Mouse (Mus musculus): Measurements from ENCODE around the gene Lrr1. TPM values are rescaled to one million over a fixed set of nuclear protein-coding genes. Genes with fewer than 3 reads are reported as not detected.

The Lrr1 gene
- total RNA-seq, 1 experiment: 10.4 TPM

DNA sequence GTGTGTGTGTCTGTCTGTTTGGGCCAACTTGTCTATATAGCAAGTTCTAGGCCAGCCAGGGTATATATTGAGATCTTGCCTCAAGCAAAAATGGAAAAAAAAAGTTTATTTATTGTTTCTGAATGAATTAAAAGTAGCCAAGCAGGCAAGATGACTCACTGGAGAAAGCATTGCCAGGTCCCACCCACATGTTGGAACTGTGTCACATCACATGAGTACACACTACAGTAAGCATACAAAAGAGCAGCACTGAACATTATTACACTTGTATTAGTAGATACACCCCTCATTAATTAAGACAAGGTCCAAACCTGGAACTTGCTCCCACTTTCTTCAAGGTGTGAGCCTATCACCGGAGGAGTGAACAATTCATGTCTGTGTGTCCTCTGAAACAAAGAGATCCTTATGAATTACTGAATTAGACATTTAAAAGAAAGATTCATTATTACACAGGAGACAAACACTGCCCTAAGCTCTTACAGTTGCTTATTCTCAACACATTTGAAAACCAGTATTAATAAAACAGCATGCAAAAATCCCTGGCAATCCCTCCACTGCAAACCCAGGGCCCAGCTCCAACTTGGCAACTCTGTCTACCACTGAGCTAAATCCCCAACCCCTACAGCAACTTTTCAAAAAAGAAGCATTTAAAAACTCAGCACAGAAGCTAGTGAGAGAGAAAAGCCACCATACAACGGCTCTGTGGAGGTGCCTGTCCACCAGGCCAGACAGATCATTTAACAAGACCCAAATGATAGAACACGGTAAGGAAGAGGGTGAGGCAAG, 46.6 kb downstream of the Lrr1 start:
- Histone ChIP-seq H3K36me3 (ENCODE audit: control insufficient read depth, insufficient read depth, low read length, poor library complexity, severe bottlenecking) (peaks cover 39% of the 10 kb centered on the region), H3K4me1 (ENCODE audit: control insufficient read depth in 2 of 2, insufficient read depth in 2 of 2, low read length in 2 of 2, poor library complexity in 1 of 2) (peaks cover 0 to 4% of the 10 kb centered on the region in 2 experiments; a peak in 1 of 4 replicates), H3K9ac (ENCODE audit: insufficient read depth, low read depth, low read length, poor library complexity, severe bottlenecking) (no peak overlapping the region), H3K4me3 (ENCODE audit: insufficient read depth in 1 of 2, low read depth in 1 of 2, low read length in 2 of 2, poor library complexity in 1 of 2, severe bottlenecking in 1 of 2) (no peak overlapping the region), H3K9me3 (ENCODE audit: control insufficient read depth, insufficient read depth, low read depth, low read length) (no peaks in the 10 kb centered on the region), H3K27ac (ENCODE audit: insufficient read depth, low read depth, low read length, poor library complexity, severe bottlenecking) (no peak overlapping the region)
- in situ Hi-C loops (cut with MboI; ENCODE audit: low sequenced_read_pairs in 2 of 2, unreplicated experiment in 2 of 2): no loop called here
- TF ChIP-seq ZNF384 (IDR thresholded peaks at IDR 0.05; ENCODE audit: low read depth, low read length): no peak
- TF ChIP-seq HCFC1 (IDR thresholded peaks at IDR 0.05; ENCODE audit: borderline replicate concordance, insufficient read depth, low read length): no peak
- TF ChIP-seq ZC3H11A (IDR thresholded peaks at IDR 0.05; ENCODE audit: borderline replicate concordance, low read depth, low read length): no peak
- no peak for TF ChIP-seq MAFK (IDR thresholded peaks at IDR 0.05; ENCODE audit: insufficient read depth, low read depth, low read length)
- no peak for TF ChIP-seq CHD2 (IDR thresholded peaks at IDR 0.05; ENCODE audit: low read depth, low read length)
- no peak for DNase-seq (ENCODE audit: low read depth, low spot score)

DNA sequence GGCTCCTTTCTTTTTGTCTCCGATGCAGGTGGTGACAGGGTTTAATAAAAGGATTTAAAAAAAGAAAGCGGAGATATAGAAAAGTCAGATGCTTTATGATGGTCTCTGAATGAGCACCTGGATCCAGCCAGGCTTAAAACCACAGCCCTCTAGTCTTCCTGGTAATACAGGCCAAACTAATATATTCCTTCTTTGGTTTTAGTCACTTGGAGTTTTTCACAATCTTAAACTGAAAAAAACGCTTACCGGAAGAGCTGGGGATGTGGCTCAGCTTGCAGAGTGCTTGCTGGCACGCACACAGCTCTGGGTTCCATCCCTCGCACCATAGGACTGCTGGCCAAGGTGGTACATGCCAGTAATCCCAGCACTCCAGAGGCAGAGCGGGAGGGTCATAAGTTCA, 48.0 kb downstream of the Lrr1 start:
- no peak overlapping the region for H3K9ac ChIP-seq (ENCODE audit: insufficient read depth, low read depth, low read length, poor library complexity, severe bottlenecking)
- TF ChIP-seq HCFC1 (IDR thresholded peaks at IDR 0.05; ENCODE audit: borderline replicate concordance, insufficient read depth, low read length) (no peak), ZNF384 (IDR thresholded peaks at IDR 0.05; ENCODE audit: low read depth, low read length) (no peak)
- no peak for DNase-seq (ENCODE audit: low read depth, low spot score)
- H3K27ac ChIP-seq (ENCODE audit: insufficient read depth, low read depth, low read length, poor library complexity, severe bottlenecking): no peak overlapping the region
- in situ Hi-C loops (cut with MboI; ENCODE audit: low sequenced_read_pairs in 2 of 2, unreplicated experiment in 2 of 2): no loop called here
- H3K9me3 ChIP-seq (ENCODE audit: control insufficient read depth, insufficient read depth, low read depth, low read length): no peaks in the 10 kb centered on the region
- 0 out of 4 replicates have a peak, but pooled peaks cover 0 to 2% of the 10 kb centered on the region in 2 experiments for H3K4me1 ChIP-seq (ENCODE audit: control insufficient read depth in 2 of 2, insufficient read depth in 2 of 2, low read length in 2 of 2, poor library complexity in 1 of 2)
- H3K4me3 ChIP-seq (ENCODE audit: insufficient read depth in 1 of 2, low read depth in 1 of 2, low read length in 2 of 2, poor library complexity in 1 of 2, severe bottlenecking in 1 of 2): no peak overlapping the region
- peaks cover 37% of the 10 kb centered on the region for H3K36me3 ChIP-seq (ENCODE audit: control insufficient read depth, insufficient read depth, low read length, poor library complexity, severe bottlenecking)

DNA sequence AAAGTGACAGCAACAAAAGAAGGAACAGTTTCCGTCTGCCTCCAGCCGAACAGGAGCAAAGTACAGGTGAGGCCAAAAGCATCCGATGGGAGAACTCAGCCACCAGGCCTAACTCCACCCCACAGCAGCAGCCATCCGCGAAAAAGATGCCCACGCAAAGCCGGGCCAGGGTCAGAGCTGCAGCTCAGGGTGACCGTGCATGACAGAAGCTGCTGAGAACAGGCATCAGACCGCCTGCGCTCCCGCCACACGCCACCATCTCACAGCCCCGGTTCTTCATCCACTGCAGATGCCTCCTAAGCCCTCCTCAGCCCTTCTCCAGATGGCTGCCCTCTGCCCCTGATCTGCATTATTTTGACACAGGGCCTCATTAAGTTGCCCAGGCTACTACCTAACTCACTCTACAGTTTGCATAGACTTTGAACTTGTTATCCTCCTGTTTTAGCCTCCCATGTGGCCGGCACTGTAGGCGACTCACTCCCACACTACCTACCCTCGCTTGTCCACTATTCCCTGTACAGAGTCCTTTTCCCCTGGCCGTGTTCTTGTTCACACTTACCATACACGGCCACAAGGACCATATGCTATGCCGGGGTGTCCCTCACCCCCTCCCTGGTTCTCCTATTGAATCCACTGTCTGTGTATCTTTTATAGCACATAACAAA, 52.1 kb downstream of the Lrr1 start:
- H3K27ac ChIP-seq (ENCODE audit: insufficient read depth, low read depth, low read length, poor library complexity, severe bottlenecking): no peak overlapping the region
- in situ Hi-C loops (cut with MboI; ENCODE audit: low sequenced_read_pairs in 2 of 2, unreplicated experiment in 2 of 2): no loop called here
- H3K4me1 ChIP-seq (ENCODE audit: control insufficient read depth in 2 of 2, insufficient read depth in 2 of 2, low read length in 2 of 2, poor library complexity in 1 of 2): peaks cover 0 to 2% of the 10 kb centered on the region in 2 experiments; a peak in 1 of 4 replicates
- H3K9me3 ChIP-seq (ENCODE audit: control insufficient read depth, insufficient read depth, low read depth, low read length): no peaks in the 10 kb centered on the region
- H3K36me3 ChIP-seq (ENCODE audit: control insufficient read depth, insufficient read depth, low read length, poor library complexity, severe bottlenecking): peaks cover 27% of the 10 kb centered on the region; the same call in 1 of the 2 replicates
- no peak overlapping the region; a peak in 1 of 4 replicates for H3K4me3 ChIP-seq (ENCODE audit: insufficient read depth in 1 of 2, low read depth in 1 of 2, low read length in 2 of 2, poor library complexity in 1 of 2, severe bottlenecking in 1 of 2)
- no peak for DNase-seq (ENCODE audit: low read depth, low spot score)
- no peak for TF ChIP-seq ZC3H11A (IDR thresholded peaks at IDR 0.05; ENCODE audit: borderline replicate concordance, low read depth, low read length)
- TF ChIP-seq ZNF384 (IDR thresholded peaks at IDR 0.05; ENCODE audit: low read depth, low read length): no peak
- no peak for TF ChIP-seq CHD2 (IDR thresholded peaks at IDR 0.05; ENCODE audit: low read depth, low read length)
- TF ChIP-seq HCFC1 (IDR thresholded peaks at IDR 0.05; ENCODE audit: borderline replicate concordance, insufficient read depth, low read length): no peak
- H3K9ac ChIP-seq (ENCODE audit: insufficient read depth, low read depth, low read length, poor library complexity, severe bottlenecking): no peak overlapping the region; the same call in 1 of the 2 replicates

DNA sequence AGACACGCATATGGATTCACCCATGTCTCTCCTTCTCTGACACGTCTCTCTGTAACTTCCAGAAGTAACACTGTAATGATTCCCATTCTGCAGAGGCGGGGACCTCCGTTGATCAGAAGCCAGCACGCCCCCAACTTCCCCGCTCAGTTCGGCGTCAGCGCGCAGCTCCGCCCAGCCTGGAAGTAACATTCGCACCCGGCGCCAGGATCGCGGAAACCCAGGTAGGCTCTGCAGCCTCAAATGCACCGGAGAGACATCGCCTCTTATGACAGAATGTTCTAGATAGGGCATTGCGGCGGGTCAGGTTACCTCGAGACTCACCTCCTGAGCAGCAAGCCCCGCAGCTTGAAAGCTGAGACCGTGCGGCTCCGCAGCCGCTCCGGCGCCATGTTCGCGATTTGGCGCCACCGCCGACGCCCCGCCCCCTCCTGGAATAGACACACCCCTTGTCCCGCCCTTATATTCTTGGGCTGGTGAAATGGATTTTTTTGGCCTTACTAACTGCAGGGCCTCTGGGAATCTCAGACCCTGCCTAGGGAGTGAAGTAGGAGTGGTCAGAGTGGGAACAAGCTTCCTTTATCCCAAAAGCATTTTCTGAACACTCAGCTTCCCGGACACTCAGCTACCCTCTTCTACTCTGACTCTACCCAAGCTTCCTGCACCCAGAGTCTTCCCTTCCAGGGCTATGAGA, 59.3 kb downstream of the Lrr1 start, which contains the start of gene Pole2:
Gene Pole2, minus strand, starts transcription at position 420 of the 691 bp plus-strand sequence.
- Histone ChIP-seq H3K27ac (ENCODE audit: insufficient read depth, low read depth, low read length, poor library complexity, severe bottlenecking) (peak within 1 kb of the TSS; percentile 80), H3K36me3 (ENCODE audit: control insufficient read depth, insufficient read depth, low read length, poor library complexity, severe bottlenecking) (peaks cover 11% of the 10 kb centered on the region; the same call in 1 of the 2 replicates), H3K4me3 (ENCODE audit: insufficient read depth in 1 of 2, low read depth in 1 of 2, low read length in 2 of 2, poor library complexity in 1 of 2, severe bottlenecking in 1 of 2) (peak within 1 kb of the TSS; percentile 81 to 95), H3K9me3 (ENCODE audit: control insufficient read depth, insufficient read depth, low read depth, low read length) (no peaks in the 10 kb centered on the region), H3K4me1 (ENCODE audit: control insufficient read depth in 2 of 2, insufficient read depth in 2 of 2, low read length in 2 of 2, poor library complexity in 1 of 2) (peaks cover 1 to 5% of the 10 kb centered on the region in 2 experiments; a peak in 2 of 4 replicates), H3K9ac (ENCODE audit: insufficient read depth, low read depth, low read length, poor library complexity, severe bottlenecking) (peak within 1 kb of the TSS; percentile 96)
- in situ Hi-C loops (cut with MboI; ENCODE audit: low sequenced_read_pairs in 2 of 2, unreplicated experiment in 2 of 2): no loop called here
- TF ChIP-seq MAFK (IDR thresholded peaks at IDR 0.05; ENCODE audit: insufficient read depth, low read depth, low read length): no peak
- peak; percentile 69; the same call in 1 of the 2 replicates for TF ChIP-seq HCFC1 (IDR thresholded peaks at IDR 0.05; ENCODE audit: borderline replicate concordance, insufficient read depth, low read length)
- peak; percentile 69 for DNase-seq (ENCODE audit: low read depth, low spot score)

Other genes with a start within 250 kb of the Lrr1 start
- gene Rps29, start 9.6 kb upstream of the Lrr1 start, total RNA-seq (2012; rRNA removed): 5,422 and 5,676 TPM in 2 replicates
- gene Rpl36al, start 15.3 kb downstream of the Lrr1 start, total RNA-seq (2012; rRNA removed): 947 and 1,086 TPM in 2 replicates
- gene Mgat2, start 15.3 kb downstream of the Lrr1 start, total RNA-seq (2012; rRNA removed): 53.8 and 56.8 TPM in 2 replicates
- gene Gm49383, start 28.3 kb downstream of the Lrr1 start, total RNA-seq (2012; rRNA removed): 10.1 and 11.7 TPM in 2 replicates
- 3.6 and 4.3 TPM in 2 replicates for gene Dnaaf2, start 29.6 kb downstream of the Lrr1 start, total RNA-seq (2012; rRNA removed)
- 9.8 and 12.1 TPM in 2 replicates for gene Gm49384, start 35.5 kb downstream of the Lrr1 start, total RNA-seq (2012; rRNA removed)
- 23.2 and 24.4 TPM in 2 replicates for gene Pole2, start 59.4 kb downstream of the Lrr1 start, total RNA-seq (2012; rRNA removed)
- 1.3 and 1.7 TPM in 2 replicates for gene Klhdc1, start 72.4 kb downstream of the Lrr1 start, total RNA-seq (2012; rRNA removed)
- 28.2 and 40.7 TPM in 2 replicates for gene Klhdc2, start 127.9 kb downstream of the Lrr1 start, total RNA-seq (2012; rRNA removed)
- gene Nemf, start 188.4 kb downstream of the Lrr1 start, total RNA-seq (2012; rRNA removed): 46.9 and 47.9 TPM in 2 replicates
- 74.7 and 89.3 TPM in 2 replicates for gene Arf6, start 203.3 kb downstream of the Lrr1 start, total RNA-seq (2012; rRNA removed)
- gene Gm9887, start 203.6 kb downstream of the Lrr1 start, total RNA-seq (2012; rRNA removed): 1.4 and 2.6 TPM in 2 replicates